Mouse (Mus musculus) liver, embryonic 12.5 days (tissue): ENCODE results near the gene Agbl4. TPM values are rescaled to one million over a fixed set of nuclear protein-coding genes. Genes with fewer than 3 reads are reported as not detected.
"Not testable (repeated sequence)": the region's sequence is repeated elsewhere in the genome, so short reads cannot be mapped to it uniquely, and the experiment has no call there.

Experiments
- ATAC-seq: fragments of 200-750 bp; cut with Nextera tagmentation; 2 replicates; pipeline ENCODE4 v1.8.0; 2017; ENCODE audit warnings: moderate number of reproducible peaks, mild to moderate bottlenecking, moderate library complexity
- H3K27ac ChIP-seq: fragments of 300-500 bp; sonication (generic); 2 replicates; pipeline ENCODE4 v1.5.1; 2016; ENCODE audit warnings: mild to moderate bottlenecking
- H3K27me3 ChIP-seq: fragments of 300-500 bp; sonication (generic); replicated peaks from 2 replicates; pipeline ENCODE4 v1.6.1; 2016; ENCODE audit warnings: mild to moderate bottlenecking, moderate library complexity
- H3K36me3 ChIP-seq: fragments of 300-500 bp; sonication (generic); 2 replicates; pipeline ENCODE4 v1.6.1; 2016; ENCODE audit warnings: mild to moderate bottlenecking, moderate library complexity
- H3K4me1 ChIP-seq: fragments of 300-500 bp; sonication (generic); 2 replicates; pipeline ENCODE4 v1.6.1; 2016
- H3K4me2 ChIP-seq: fragments of 300-500 bp; sonication (generic); 2 replicates; pipeline ENCODE4 v1.6.1; 2016; ENCODE audit warnings: mild to moderate bottlenecking, moderate library complexity
- H3K4me3 ChIP-seq: fragments of 300-500 bp; sonication (generic); 2 replicates; pipeline ENCODE4 v1.5.1; 2016; ENCODE audit warnings: mild to moderate bottlenecking, moderate library complexity
- H3K9ac ChIP-seq: fragments of 300-500 bp; sonication (generic); 2 replicates; pipeline ENCODE4 v1.6.1; 2016; ENCODE audit warnings: mild to moderate bottlenecking, moderate library complexity
- H3K9me3 ChIP-seq: fragments of 300-500 bp; sonication (generic); replicated peaks from 2 replicates; pipeline ENCODE4 v1.6.1; 2016; ENCODE audit warnings: mild to moderate bottlenecking, moderate library complexity
- WGBS: fragments of 180-500 bp; shearing (Covaris S2); methylation state at CpG from one replicate; pipeline ENCODE4 v1.1.7; 2016; ENCODE audit not compliant: insufficient replicate concordance; 5-methylcytosine and 5-hydroxymethylcytosine counted together
- polyA plus RNA-seq: library from polyadenylated mRNA; unstranded; fragments of >200 nt; fragmentation: Nextera tagmentation; extraction: Ambion mirVana; gene quantifications from 2 replicates; pipeline ENCODE4 v1.2.1, GENCODE M21; 2016

Agbl4 gene
- polyA plus RNA-seq, 1 experiment from 2014 or later = not detected

- Histone ChIP-seq H3K4me2 (no peak overlapping the region), H3K36me3 (no peaks in the 10 kb centered on the region), H3K27ac (no peak overlapping the region), H3K4me1 (no peaks in the 10 kb centered on the region), H3K27me3 (no peaks in the 10 kb centered on the region), H3K4me3 (no peak overlapping the region), H3K9ac (no peak overlapping the region), H3K9me3 (no peaks in the 10 kb centered on the region)
- 66% methylated on average over 2 of the region's 2 CpGs for WGBS
- no peak for ATAC-seq
Observed at GRCm38 (mm10) chr4:111200100-111200499, 802.6 kb downstream of the Agbl4 start.

GRCm38 (mm10) chr4:111215191-111215762, 817.8 kb downstream of the Agbl4 start:
- Histone ChIP-seq H3K27me3 (no peaks in the 10 kb centered on the region), H3K9me3 (no peaks in the 10 kb centered on the region), H3K4me3 (no peak overlapping the region), H3K27ac (no peak overlapping the region), H3K36me3 (no peaks in the 10 kb centered on the region), H3K9ac (no peak overlapping the region), H3K4me1 (no peaks in the 10 kb centered on the region), H3K4me2 (no peak overlapping the region)
- 48% methylated on average over 3 of the region's 3 CpGs for WGBS
- ATAC-seq = no peak

GRCm38 (mm10) chr4:111219030-111219429, 821.6 kb downstream of the Agbl4 start:
- not testable (repeated sequence) for H3K9ac ChIP-seq, H3K9me3 ChIP-seq, H3K4me1 ChIP-seq, H3K36me3 ChIP-seq, ATAC-seq, H3K4me3 ChIP-seq, H3K27me3 ChIP-seq, H3K27ac ChIP-seq, H3K4me2 ChIP-seq
- WGBS = 54% methylated on average over 1 of the region's 1 CpGs

DNA sequence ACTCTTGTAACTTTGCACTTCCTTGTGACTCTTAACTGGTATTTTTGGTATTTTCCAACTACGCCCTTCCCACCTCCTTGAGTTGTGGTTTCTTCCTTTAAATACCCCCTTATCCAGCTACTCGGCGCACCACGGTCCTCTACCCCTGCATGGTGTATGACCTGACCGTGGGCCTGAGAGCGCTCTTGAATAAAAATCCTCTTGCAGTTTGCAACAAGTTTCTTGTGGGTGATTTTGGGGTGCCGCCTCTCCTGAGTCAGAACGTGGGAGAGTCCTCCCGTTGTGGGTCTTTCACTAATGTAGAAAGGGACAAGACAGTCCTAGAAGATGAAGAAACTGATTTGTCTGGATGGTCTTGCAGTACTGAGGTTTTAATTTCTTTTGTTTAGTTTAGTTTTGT, 822.1 kb downstream of the Agbl4 start:
- H3K27ac ChIP-seq, H3K4me2 ChIP-seq, H3K4me1 ChIP-seq, H3K4me3 ChIP-seq, H3K27me3 ChIP-seq, H3K36me3 ChIP-seq, H3K9me3 ChIP-seq, H3K9ac ChIP-seq, ATAC-seq: not testable (repeated sequence)
- WGBS = 75% methylated on average over 9 of the region's 9 CpGs

GRCm38 (mm10) chr4:111233849-111234248, 836.4 kb downstream of the Agbl4 start:
- ATAC-seq = no peak
- Histone ChIP-seq H3K4me3 (no peak overlapping the region), H3K9ac (no peak overlapping the region), H3K36me3 (no peaks in the 10 kb centered on the region), H3K27ac (no peak overlapping the region), H3K4me1 (no peaks in the 10 kb centered on the region), H3K9me3 (no peaks in the 10 kb centered on the region), H3K4me2 (no peak overlapping the region), H3K27me3 (no peaks in the 10 kb centered on the region)
- 34% methylated on average over 1 of the region's 1 CpGs for WGBS

DNA sequence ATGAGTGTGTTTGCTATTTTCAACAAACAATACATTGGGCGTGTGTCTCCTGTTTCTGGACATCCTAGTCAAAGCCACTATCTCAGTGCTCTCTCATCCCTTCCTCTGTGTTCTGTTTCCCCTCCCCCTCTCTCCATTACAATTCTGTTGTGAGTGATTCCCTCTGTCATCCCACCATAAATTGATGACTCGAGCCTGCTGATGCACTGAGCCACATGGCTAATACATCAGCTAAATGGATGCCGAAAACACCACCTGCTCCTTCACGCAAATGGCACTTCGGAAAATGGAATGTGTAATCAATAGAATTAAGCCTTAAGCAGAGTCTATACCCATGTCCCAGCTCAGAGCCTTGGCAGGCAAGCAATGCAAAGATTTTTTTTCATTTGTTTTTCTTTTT, 854.5 kb downstream of the Agbl4 start:
- H3K4me3 ChIP-seq = no peak overlapping the region
- no peaks in the 10 kb centered on the region for H3K36me3 ChIP-seq
- no peak overlapping the region for H3K9ac ChIP-seq
- WGBS = 62% methylated on average over 5 of the region's 5 CpGs
- H3K9me3 ChIP-seq = no peaks in the 10 kb centered on the region
- H3K27ac ChIP-seq = no peak overlapping the region
- no peaks in the 10 kb centered on the region for H3K27me3 ChIP-seq
- ATAC-seq = no peak
- no peaks in the 10 kb centered on the region for H3K4me1 ChIP-seq
- no peak overlapping the region for H3K4me2 ChIP-seq

- WGBS = 45% methylated on average over 4 of the region's 4 CpGs
- no peak for ATAC-seq
- no peaks in the 10 kb centered on the region for H3K36me3 ChIP-seq
Observed at GRCm38 (mm10) chr4:111255499-111255898, 858.0 kb downstream of the Agbl4 start.

DNA sequence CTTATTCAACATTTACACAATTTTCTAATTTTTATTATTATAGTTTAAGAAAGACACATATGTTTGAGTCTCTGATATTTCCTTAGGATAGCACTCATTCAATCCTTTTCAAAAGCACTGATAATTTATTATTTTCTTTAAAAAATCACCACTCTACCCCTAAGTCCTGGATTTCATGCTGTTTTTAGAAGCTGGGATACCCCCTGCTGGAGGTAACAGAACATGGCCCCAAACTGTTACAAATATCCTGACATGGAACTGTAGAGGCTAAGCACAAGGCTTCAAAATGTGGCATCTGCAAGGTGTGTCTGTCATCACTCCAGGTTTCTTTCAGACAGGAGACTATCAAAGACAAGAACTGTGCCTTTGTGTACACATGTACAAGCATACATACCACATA, 859.5 kb downstream of the Agbl4 start:
- no peaks in the 10 kb centered on the region for H3K4me1 ChIP-seq
- H3K4me3 ChIP-seq = no peak overlapping the region
- no peak for ATAC-seq
- no peaks in the 10 kb centered on the region for H3K36me3 ChIP-seq
- no peak overlapping the region for H3K27ac ChIP-seq
- H3K27me3 ChIP-seq = no peaks in the 10 kb centered on the region
- no peak overlapping the region for H3K9ac ChIP-seq
- H3K9me3 ChIP-seq = no peaks in the 10 kb centered on the region
- no peak overlapping the region for H3K4me2 ChIP-seq

More at GRCm38 (mm10) chr4:111255499-111255898, 858.0 kb downstream of the Agbl4 start:
- H3K9ac ChIP-seq = no peak overlapping the region
- no peaks in the 10 kb centered on the region for H3K9me3 ChIP-seq
- no peak overlapping the region for H3K4me3 ChIP-seq
- H3K4me1 ChIP-seq = no peaks in the 10 kb centered on the region
- no peak overlapping the region for H3K4me2 ChIP-seq
- no peak overlapping the region for H3K27ac ChIP-seq
- no peaks in the 10 kb centered on the region for H3K27me3 ChIP-seq

GRCm38 (mm10) chr4:111280936-111281335, 883.5 kb downstream of the Agbl4 start:
- no peak for ATAC-seq
- H3K36me3 ChIP-seq = no peaks in the 10 kb centered on the region
- no peak overlapping the region for H3K4me3 ChIP-seq
- no peaks in the 10 kb centered on the region for H3K9me3 ChIP-seq
- no peaks in the 10 kb centered on the region for H3K27me3 ChIP-seq
- H3K9ac ChIP-seq = no peak overlapping the region
- no peak overlapping the region for H3K4me2 ChIP-seq
- H3K4me1 ChIP-seq = no peaks in the 10 kb centered on the region
- H3K27ac ChIP-seq = no peak overlapping the region
- WGBS = 59% methylated on average over 2 of the region's 2 CpGs

GRCm38 (mm10) chr4:111281836-111282235, 884.4 kb downstream of the Agbl4 start:
- no peak overlapping the region for H3K27ac ChIP-seq
- no peak overlapping the region for H3K4me2 ChIP-seq
- 67% methylated on average over 4 of the region's 4 CpGs for WGBS
- no peaks in the 10 kb centered on the region for H3K27me3 ChIP-seq
- no peaks in the 10 kb centered on the region for H3K9me3 ChIP-seq
- no peak overlapping the region for H3K4me3 ChIP-seq
- H3K36me3 ChIP-seq = no peaks in the 10 kb centered on the region
- H3K4me1 ChIP-seq = no peaks in the 10 kb centered on the region
- ATAC-seq = no peak
- no peak overlapping the region for H3K9ac ChIP-seq

GRCm38 (mm10) chr4:111284625-111285024, 887.2 kb downstream of the Agbl4 start:
- H3K4me2 ChIP-seq = no peak overlapping the region
- H3K9ac ChIP-seq = no peak overlapping the region
- H3K27ac ChIP-seq = no peak overlapping the region
- H3K9me3 ChIP-seq = no peaks in the 10 kb centered on the region
- H3K36me3 ChIP-seq = no peaks in the 10 kb centered on the region
- no peak overlapping the region for H3K4me3 ChIP-seq
- H3K27me3 ChIP-seq = no peaks in the 10 kb centered on the region
- H3K4me1 ChIP-seq = no peaks in the 10 kb centered on the region
- WGBS = 64% methylated on average over 2 of the region's 2 CpGs
- no peak for ATAC-seq

- Histone ChIP-seq H3K9me3 (no peaks in the 10 kb centered on the region), H3K36me3 (no peaks in the 10 kb centered on the region), H3K4me1 (no peaks in the 10 kb centered on the region), H3K4me2 (no peak overlapping the region), H3K27me3 (no peaks in the 10 kb centered on the region), H3K27ac (no peak overlapping the region), H3K4me3 (no peak overlapping the region), H3K9ac (no peak overlapping the region)
- WGBS = 44% methylated on average over 3 of the region's 3 CpGs
- ATAC-seq = no peak
Observed at GRCm38 (mm10) chr4:111294528-111295241, 897.2 kb downstream of the Agbl4 start.

DNA sequence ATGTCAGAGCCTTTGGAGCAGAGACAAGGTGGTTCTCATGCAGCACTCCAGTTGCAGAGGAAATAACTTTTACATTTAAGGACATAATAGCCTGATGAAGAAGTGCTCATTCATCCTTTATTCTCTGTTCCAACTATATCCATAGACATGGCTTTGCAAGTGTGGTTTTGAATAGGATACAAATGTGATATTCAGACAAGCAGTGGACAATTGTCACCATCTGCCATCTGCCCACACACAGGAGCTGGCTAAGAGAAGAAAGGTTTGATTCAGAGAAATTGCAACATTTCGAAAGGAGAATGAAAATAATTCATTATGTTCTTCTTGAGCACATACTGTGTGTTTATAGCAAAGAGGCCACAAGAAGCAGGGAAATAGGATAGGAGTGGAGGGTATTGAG, 909.1 kb downstream of the Agbl4 start:
- Histone ChIP-seq H3K36me3 (no peaks in the 10 kb centered on the region), H3K4me1 (no peaks in the 10 kb centered on the region), H3K27ac (no peak overlapping the region), H3K4me3 (no peak overlapping the region), H3K27me3 (no peaks in the 10 kb centered on the region), H3K9ac (no peak overlapping the region), H3K9me3 (no peaks in the 10 kb centered on the region), H3K4me2 (no peak overlapping the region)
- 50% methylated on average over 1 of the region's 1 CpGs for WGBS
- ATAC-seq = no peak
